Mouse (Mus musculus): Measurements from ENCODE around the gene Gfod1.

Gfod1 gene

GRCm38 (mm10) chr13:43230842-43231241, 73.1 kb downstream of the Gfod1 start:
- DNase-seq (ENCODE audit: low spot score) = no peak

GRCm38 (mm10) chr13:43230238-43230637, 73.7 kb downstream of the Gfod1 start:
- DNase-seq (ENCODE audit: low spot score) = peak; percentile 81

DNA sequence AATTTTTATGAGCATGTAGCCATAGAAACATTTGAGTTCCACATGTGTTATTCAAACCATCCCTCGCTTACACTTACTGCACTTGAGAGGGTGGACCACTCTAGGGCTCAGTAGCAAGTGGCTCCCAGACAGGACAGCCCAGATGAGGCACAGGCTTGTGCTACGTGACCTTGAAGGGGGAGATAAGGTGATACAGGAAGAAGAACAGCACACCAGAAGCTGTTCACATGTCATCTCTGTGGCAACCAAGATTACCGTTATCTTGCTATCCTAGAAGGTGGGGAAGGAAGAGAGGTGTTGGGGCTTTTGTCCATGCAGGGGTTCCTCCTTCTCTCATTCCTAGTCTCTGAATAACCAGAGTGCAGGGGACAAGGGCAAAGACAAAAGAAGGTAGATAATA, 74.2 kb downstream of the Gfod1 start:
- no peak for DNase-seq (ENCODE audit: low spot score)

GRCm38 (mm10) chr13:43228141-43228540, 75.8 kb downstream of the Gfod1 start:
- no peak for DNase-seq (ENCODE audit: low spot score)

DNA sequence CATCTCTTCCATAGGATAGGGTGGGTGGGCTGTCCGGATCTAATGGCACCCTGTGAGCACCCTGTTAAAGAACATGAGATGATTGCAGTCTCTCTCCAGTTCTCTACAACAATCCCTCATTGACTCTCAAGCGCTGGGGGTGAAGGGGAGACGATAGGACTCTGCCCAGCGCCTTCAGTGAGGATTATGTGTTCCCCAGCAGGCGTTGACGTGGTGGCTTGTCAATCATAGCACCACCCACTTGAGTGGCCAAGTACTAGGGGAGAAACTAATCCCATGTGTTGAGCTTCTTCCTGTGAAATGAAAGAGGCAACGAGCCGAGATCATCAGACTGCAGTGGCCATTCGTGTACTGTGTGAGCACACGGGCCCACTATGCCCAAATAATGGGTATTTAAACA, 77.9 kb downstream of the Gfod1 start:
- DNase-seq (ENCODE audit: low spot score) = no peak

DNA sequence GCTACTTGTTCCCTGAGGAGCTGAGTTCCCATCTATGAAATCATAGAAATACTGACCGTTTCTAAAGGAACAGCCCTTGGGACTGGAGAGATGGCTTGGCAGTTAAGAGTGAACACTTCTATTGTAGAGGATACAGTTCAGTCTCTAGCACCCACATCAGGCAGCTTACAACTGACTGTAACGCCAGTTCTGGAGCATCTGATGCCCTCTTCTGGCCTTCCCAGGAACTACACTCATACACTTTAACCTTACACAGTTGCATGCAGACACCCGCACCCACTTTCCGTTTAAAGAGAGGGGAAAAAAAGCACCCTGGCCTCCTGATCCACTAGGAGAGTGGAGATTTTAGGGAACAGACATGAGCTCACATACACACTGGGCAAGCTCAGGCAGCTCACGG, 78.8 kb downstream of the Gfod1 start:
- no peak for DNase-seq (ENCODE audit: low spot score)

GRCm38 (mm10) chr13:43222084-43222483, 81.9 kb downstream of the Gfod1 start:
- DNase-seq (ENCODE audit: low spot score) = no peak

GRCm38 (mm10) chr13:43221290-43221689, 82.7 kb downstream of the Gfod1 start:
- no peak for DNase-seq (ENCODE audit: low spot score)

DNA sequence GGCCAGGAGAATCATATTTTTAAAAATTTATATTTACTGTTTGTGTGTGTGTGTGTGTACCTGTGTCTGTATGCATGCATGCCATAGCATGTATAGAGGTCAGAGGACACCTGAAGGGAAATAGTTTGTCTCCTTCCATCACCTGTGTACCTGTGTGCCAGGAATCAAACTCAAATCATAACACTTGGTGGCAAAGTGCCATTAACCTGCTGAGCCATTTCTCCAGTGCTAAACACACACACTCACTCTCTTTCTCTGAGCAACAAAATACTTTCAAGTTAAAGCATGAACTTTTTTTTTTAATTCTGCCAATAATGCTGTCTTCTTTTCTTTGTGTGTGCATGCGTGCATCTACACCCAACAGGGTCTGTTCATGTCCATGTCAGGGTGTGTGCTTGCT, 83.3 kb downstream of the Gfod1 start:
- DNase-seq (ENCODE audit: low spot score) = no peak

GRCm38 (mm10) chr13:43218764-43219163, 85.2 kb downstream of the Gfod1 start:
- DNase-seq (ENCODE audit: low spot score) = no peak

- no peak for DNase-seq (ENCODE audit: low spot score)
These were observed 85.7 kb downstream of the Gfod1 start for GRCm38 (mm10) chr13:43218284-43218683.

DNA sequence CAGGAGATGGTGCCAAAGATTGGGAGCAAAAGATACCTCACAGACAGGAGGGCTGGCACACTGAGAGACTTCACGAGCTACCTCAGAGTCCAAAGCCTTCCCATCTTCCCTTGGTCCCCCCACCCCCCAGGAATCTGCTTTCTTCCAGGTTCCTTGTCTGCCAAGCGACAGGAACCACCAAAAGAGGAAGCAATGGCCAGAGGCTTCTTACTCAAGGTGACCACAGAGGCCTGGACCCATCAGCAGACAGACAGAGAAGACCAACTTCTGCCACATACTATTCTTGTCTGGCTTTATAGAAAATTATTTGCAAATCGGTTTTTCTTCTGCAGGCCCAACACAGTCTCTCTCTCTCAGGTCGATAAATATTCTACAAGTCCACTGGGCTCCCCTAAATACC, 86.3 kb downstream of the Gfod1 start:
- no peak for DNase-seq (ENCODE audit: low spot score)

GRCm38 (mm10) chr13:43217059-43217458, 86.9 kb downstream of the Gfod1 start:
- no peak for DNase-seq (ENCODE audit: low spot score)

DNA sequence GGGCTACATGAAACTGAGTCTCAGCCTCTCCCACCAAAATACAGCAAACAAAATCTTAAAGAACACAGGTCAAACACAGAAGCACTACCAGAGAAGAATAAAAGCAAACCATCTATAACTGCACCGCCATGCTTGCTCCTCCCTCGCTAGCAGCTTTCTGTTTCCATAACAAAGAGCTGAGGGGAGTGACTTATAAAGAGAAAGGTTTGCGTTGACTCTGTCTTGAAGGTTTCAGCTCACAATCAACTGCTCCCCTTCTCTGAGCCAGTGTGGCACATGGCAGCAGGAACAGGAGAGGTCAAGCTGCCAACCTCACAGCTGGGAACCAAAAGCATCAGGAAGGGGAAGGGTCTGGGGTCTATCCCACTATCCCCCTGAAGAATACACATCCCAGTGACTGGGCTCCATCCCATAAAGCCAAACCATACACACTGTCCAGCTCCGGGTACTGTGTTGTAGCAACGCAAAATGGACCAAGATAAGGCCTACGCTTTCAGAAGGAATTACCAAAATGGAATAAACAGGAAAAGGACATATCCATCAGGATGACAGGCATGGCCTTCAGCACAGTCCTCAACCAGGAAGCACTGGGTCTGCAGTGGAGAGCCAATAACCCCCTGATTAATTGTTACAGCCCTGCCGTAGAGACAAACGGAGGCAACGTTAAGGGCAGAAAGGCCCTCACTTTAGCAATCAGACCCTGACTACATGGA, 87.8 kb downstream of the Gfod1 start:
- DNase-seq (ENCODE audit: low spot score) = no peak

GRCm38 (mm10) chr13:43215144-43215993, 88.6 kb downstream of the Gfod1 start:
- no peak for DNase-seq (ENCODE audit: low spot score)

- no peak for DNase-seq (ENCODE audit: low spot score)
These were observed 91.6 kb downstream of the Gfod1 start for GRCm38 (mm10) chr13:43212338-43212737.

- DNase-seq (ENCODE audit: low spot score) = no peak
These were observed 93.0 kb downstream of the Gfod1 start for GRCm38 (mm10) chr13:43210956-43211355.

- DNase-seq (ENCODE audit: low spot score) = no peak
These were observed 94.4 kb downstream of the Gfod1 start for GRCm38 (mm10) chr13:43209560-43209959.

DNA sequence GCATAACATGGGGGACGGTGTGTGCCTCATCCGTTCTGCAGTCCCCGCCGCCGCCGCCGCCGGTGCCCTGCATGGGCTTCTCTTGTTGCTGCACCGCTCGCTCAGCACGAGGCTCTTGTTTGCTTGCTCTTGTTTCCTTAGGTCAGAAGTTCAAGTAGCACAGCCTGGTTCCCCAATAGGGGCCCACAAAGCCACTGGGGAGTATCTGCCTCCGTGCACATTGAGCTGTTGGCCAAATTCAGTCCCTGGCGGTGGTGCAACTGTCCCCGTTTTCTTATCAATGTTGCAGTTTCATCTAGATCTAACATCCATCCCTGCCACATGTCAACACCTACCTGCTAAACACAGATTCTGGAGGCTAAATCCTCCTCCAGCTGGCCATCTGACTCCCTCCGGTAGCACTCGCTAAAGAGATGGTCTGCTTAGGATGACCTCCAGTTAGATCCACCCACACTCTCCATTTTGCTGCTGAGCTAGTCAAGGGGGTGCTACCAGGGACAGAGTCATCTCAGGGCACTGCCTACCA, 95.0 kb downstream of the Gfod1 start:
- no peak for DNase-seq (ENCODE audit: low spot score)

GRCm38 (mm10) chr13:43206118-43206683, 97.8 kb downstream of the Gfod1 start:
- DNase-seq (ENCODE audit: low spot score) = no peak

DNA sequence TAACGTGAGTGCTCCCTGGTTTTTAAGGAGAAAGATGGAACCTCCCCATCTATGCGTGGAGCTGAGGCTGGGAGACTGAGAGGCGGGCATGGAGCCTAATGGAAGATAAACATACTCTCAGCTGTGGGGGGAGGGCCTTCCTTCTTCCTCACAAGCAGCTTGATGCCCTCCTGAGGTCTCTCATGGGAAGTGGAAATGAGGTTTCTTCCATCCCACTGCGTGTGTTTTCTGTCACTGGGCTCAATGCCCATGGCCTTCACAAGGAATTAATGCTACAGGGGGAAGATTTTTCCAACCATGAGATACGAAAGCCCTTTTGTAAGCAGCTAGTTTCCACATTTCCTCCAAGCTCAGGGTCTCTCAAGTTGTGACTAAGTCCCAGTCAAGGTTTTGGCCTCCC, 100.3 kb downstream of the Gfod1 start:
- no peak for DNase-seq (ENCODE audit: low spot score)

GRCm38 (mm10) chr13:43203234-43203633, 100.7 kb downstream of the Gfod1 start:
- DNase-seq (ENCODE audit: low spot score) = no peak

DNA sequence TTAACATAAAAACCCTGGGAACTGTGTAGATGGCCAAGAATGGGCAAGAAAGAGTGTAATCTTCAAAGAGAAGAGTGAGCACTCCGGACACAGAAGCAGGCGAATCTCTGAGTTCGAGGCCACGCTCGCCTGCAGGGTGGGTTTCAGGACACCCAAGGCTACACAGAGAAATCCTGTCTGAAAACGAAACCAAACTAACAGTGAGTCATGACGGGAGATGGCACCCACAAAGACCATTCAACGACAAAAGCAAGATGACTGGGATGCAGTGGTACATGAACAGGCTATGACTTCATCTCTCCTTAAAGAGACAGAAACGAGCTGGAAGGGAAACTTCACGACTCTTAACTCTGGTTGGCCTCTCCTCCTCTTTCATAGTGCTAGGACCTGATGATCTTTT, 101.6 kb downstream of the Gfod1 start:
- DNase-seq (ENCODE audit: low spot score) = no peak

Data from left cerebral cortex, adult 11 months (tissue).